Mouse (Mus musculus) effector memory CD4-positive, alpha-beta T cell, adult 7 months (primary cell): Measurements from ENCODE around the gene Spint3. TPM values are rescaled to one million over a fixed set of nuclear protein-coding genes. Genes with fewer than 3 reads are reported as not detected.

Source experiments
- polyA plus RNA-seq: library from polyadenylated mRNA; unstranded; fragments of 100-300 nt; shearing (Covaris generic); gene quantifications from one replicate; pipeline ENCODE4 v1.2.1, GENCODE M21; 2017

Gene Spint3
- polyA plus RNA-seq: not detected

DNA sequence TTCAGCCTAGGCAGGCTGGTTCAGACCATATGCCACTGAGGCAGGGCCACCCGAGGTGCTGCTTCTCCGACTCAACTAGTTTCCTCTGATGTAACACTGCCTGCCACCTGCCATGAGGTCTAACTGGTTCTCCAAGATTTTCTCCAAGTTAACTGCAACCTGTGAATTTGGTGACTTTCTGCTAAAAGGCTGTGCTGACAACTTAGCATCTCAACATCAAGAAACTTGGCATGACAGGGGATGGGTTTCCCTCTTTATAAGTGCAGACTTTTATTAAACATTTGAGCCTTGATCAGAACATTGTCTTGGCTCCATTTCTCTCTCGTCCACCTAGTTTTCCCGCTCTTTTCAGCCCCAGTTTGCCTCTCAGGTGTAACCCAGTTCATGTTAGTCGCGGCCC lies at the start of gene Spint3:
Gene Spint3 (minus strand): TSS at position 101 of the 400 bp plus-strand sequence.

GRCm38 (mm10) chr2:164613471-164613870 lies 40.2 kb upstream of the Spint3 start, which contains the start of the genes Wfdc6b and Wfdc8:
Gene Wfdc6b, plus strand, starts transcription at chr2:164613522.
Gene Wfdc8, minus strand, starts transcription at chr2:164613626.

GRCm38 (mm10) chr2:164593494-164593893 lies 20.2 kb upstream of the Spint3 start, which contains the start of gene Eppin:
Gene Eppin, minus strand, starts transcription at chr2:164593594.

DNA sequence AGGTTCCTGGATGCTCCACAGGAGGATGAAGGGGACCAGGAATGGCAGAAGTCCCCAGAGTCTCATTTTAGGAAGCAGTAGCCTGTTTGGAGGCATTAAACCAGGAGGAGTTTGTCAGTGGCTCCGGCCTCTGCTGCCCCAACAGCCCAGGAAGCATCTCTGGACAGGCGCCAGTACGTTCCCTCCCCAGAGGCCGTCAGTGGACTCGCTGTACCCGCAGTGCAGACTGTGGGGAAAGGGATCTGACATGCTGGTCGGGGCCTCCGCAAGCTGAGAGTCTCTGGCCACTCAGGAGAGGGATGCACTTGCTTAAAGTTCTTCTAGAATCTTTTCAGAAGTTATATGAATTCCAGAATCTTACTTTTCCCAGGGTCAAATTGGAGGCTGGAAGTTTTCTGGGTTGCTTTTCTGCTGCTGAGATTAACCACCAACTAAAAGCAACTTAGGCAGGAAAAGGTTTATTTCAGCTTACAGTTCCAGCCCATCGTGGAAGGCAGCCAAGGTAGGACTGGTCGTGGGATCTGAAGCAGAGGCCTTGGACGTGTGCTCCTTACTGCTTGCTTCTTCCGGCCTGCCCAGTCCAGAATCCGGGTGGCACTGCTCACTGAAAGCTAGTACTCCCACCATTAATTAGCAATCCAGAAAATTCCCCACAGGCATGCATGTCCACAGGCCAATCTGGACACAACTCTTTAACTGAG lies 11.9 kb upstream of the Spint3 start, which contains the start of gene Wfdc6a:
Gene Wfdc6a (minus strand): TSS at position 423 of the 701 bp plus-strand sequence.

DNA sequence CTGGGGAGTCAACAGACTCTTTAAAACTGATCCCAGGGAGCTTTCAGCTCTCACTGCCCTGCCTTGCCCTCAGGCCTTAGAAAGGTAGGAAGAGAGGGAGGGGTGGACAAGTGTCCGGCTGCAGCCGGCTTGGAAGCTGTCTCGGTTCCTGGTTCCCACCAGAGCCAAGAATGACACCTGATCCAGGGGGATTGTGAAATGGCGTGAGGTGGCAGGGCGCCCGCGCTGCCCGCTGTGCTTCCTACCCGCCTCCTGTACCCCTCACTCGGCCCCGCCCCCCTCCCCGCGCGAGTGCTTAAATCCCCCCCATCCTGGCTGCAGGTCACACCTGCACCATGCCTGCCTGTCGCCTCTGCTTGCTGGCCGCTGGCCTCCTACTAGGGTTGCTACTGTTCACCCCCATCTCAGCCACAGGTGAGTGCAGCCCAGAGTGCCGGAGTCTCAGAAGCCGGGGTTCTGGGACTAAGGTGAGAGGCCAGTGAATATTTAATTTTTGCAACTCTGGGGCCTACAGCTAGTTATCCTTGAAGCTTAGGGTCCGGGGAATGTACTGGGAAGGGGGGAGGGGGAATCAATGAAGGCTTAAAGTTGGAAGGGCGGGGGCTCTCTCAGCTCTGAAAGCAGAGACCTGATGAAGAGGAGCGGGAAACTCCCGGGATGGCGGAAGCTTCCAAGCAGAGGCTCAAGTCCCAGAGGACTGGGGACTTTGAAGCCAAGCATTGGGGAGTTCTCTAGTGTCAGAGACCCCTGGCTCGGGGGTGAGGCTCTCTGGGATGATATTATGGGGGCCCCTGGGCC lies 10.7 kb downstream of the Spint3 start, which contains the start of gene Wfdc2:
Gene Wfdc2 (plus strand): TSS at position 23 of the 798 bp plus-strand sequence.

Other genes starting within 250 kb of the Spint3 start
- gene Svs5, start 240.7 kb downstream of the Spint3 start, polyA plus RNA-seq: not detected
- 12.2 TPM for gene Slpi, start 184.4 kb downstream of the Spint3 start, polyA plus RNA-seq
- 0.71 TPM for gene Rbpjl, start 170.3 kb downstream of the Spint3 start, polyA plus RNA-seq
- 0.69 TPM for gene Matn4, start 168.3 kb downstream of the Spint3 start, polyA plus RNA-seq
- gene Sdc4, start 129.6 kb downstream of the Spint3 start, polyA plus RNA-seq: 0.63 TPM
- 86.9 TPM for gene Sys1, start 116.5 kb downstream of the Spint3 start, polyA plus RNA-seq
- gene Gm20458, start 112.5 kb downstream of the Spint3 start, polyA plus RNA-seq: 11.7 TPM
- gene Trp53tg5, start 99.7 kb downstream of the Spint3 start, polyA plus RNA-seq: 0.41 TPM
- 1.6 TPM for gene Dbndd2, start 87.4 kb downstream of the Spint3 start, polyA plus RNA-seq
- 12.8 TPM for gene Pigt, start 75.9 kb downstream of the Spint3 start, polyA plus RNA-seq
- gene Wfdc2, start 11.0 kb downstream of the Spint3 start, polyA plus RNA-seq: not detected
- gene Wfdc6a, start 12.0 kb upstream of the Spint3 start, polyA plus RNA-seq: 0.49 TPM
- gene Eppin, start 20.1 kb upstream of the Spint3 start, polyA plus RNA-seq: not detected
- gene Wfdc6b, start 40.1 kb upstream of the Spint3 start, polyA plus RNA-seq: not detected
- gene Wfdc8, start 40.2 kb upstream of the Spint3 start, polyA plus RNA-seq: not detected
- not detected for gene Wfdc16, start 65.3 kb upstream of the Spint3 start, polyA plus RNA-seq
- gene Wfdc10, start 82.6 kb upstream of the Spint3 start, polyA plus RNA-seq: not detected
- gene Wfdc9, start 83.1 kb upstream of the Spint3 start, polyA plus RNA-seq: not detected
- gene Wfdc11, start 100.6 kb upstream of the Spint3 start, polyA plus RNA-seq: not detected
- 1.3 TPM for gene Wfdc13, start 111.6 kb upstream of the Spint3 start, polyA plus RNA-seq
- gene Spint4, start 125.0 kb upstream of the Spint3 start, polyA plus RNA-seq: not detected
- gene Spint5, start 141.8 kb upstream of the Spint3 start, polyA plus RNA-seq: not detected
- gene Wfdc3, start 172.5 kb upstream of the Spint3 start, polyA plus RNA-seq: 0.34 TPM
- gene Dnttip1, start 172.5 kb upstream of the Spint3 start, polyA plus RNA-seq: 49.6 TPM
- 0.96 TPM for gene Ube2c, start 196.4 kb upstream of the Spint3 start, polyA plus RNA-seq
- not detected for gene Tnnc2, start 206.5 kb upstream of the Spint3 start, polyA plus RNA-seq
- 5.0 TPM for gene Snx21, start 212.4 kb upstream of the Spint3 start, polyA plus RNA-seq
- gene Acot8, start 231.4 kb upstream of the Spint3 start, polyA plus RNA-seq: 26.4 TPM
- gene Zswim3, start 231.6 kb upstream of the Spint3 start, polyA plus RNA-seq: 3.5 TPM
- 15.3 TPM for gene Zswim1, start 249.2 kb upstream of the Spint3 start, polyA plus RNA-seq